Mouse (Mus musculus) kidney, adult 2 months (tissue): ENCODE measurements around the gene Atxn1.

Experiments used
- CTCF ChIP-seq: fragments of 200-500 bp; conservative IDR thresholded peaks from 2 replicates; pipeline ENCODE4 v1.5.1; 2011; ENCODE audit warnings: low read depth, mild to moderate bottlenecking, control low read depth, low read length, moderate library complexity, mixed read lengths; ENCODE audit not compliant: insufficient read depth, insufficient read length
- POLR2A ChIP-seq: fragments of 200-500 bp; IDR thresholded peaks from one replicate; pipeline ENCODE4 v1.6.1; 2011; ENCODE audit warnings: low read depth, low read length, control low read depth

- TF ChIP-seq CTCF (no peak), POLR2A (no peak)
Observed at GRCm38 (mm10) chr13:45512531-45512930, 452.3 kb downstream of the Atxn1 start.
